Mouse (Mus musculus): ENCODE data around the gene Ntm. TPM values are rescaled to one million over a fixed set of nuclear protein-coding genes. Genes with fewer than 3 reads are reported as not detected.

Ntm gene
- polyA plus RNA-seq, 1 experiment from 2014 or later: 14.1 TPM

DNA sequence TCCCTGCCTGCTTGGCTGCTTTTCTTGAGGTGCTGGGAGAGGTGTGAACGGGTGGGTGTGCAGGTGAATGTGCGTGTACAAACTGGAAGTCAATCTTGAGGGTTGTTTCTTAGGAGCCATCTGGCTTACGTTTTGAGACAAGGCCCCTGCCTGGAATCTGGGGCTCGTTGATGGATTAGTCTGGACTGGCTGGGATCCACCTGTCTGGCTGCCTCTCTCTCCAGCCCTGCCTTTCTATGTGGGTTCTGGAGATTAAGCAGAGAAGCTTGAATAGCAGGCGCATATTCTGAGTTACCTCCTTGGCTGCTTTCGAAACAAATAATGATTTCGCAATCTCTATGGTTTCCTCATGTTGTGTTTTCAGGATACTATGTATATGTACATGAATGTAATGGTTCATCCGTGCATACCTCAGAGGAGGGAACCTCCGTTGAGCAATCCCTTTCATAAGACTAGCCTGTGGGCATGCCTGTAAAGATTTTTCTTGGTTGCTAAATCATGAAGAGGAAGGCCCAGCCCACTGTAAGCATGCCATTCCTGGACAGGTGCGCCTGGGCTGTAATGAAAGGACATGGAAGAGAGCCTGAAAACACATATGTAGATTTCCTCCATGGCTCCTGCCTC lies 499.9 kb downstream of the Ntm start:
- no peaks in the 10 kb centered on the region for H3K4me1 ChIP-seq (ENCODE audit: control insufficient read depth, insufficient read depth, low read length)

GRCm38 (mm10) chr9:29457976-29458572 lies 504.9 kb downstream of the Ntm start:
- H3K4me1 ChIP-seq (ENCODE audit: control insufficient read depth, insufficient read depth, low read length): no peaks in the 10 kb centered on the region
- no peak overlapping the region for H3K4me2 ChIP-seq
- no peaks in the 10 kb centered on the region for H3K36me3 ChIP-seq (ENCODE audit: control insufficient read depth, insufficient read depth, low read length)
- ATAC-seq (ENCODE audit: low FRiP score): peak; percentile 80
- 9% methylated on average over 5 of the region's 5 CpGs for WGBS
- no peaks in the 10 kb centered on the region for H3K9me3 ChIP-seq (ENCODE audit: control insufficient read depth, low read length)
- H3K9ac ChIP-seq (ENCODE audit: low read length): no peak overlapping the region
- no peak overlapping the region for H3K27ac ChIP-seq (ENCODE audit: low read depth, low read length)
- peak; percentile 97 for DNase-seq (ENCODE audit: low spot score, missing footprints)
- no peaks in the 10 kb centered on the region for H3K27me3 ChIP-seq (ENCODE audit: control insufficient read depth, insufficient read depth, low read length)
- no peak overlapping the region for H3K4me3 ChIP-seq (ENCODE audit: low read depth, low read length)

More for the DNA sequence above, 499.9 kb downstream of the Ntm start:
- H3K27ac ChIP-seq (ENCODE audit: low read depth, low read length): no peak overlapping the region
- H3K27me3 ChIP-seq (ENCODE audit: control insufficient read depth, insufficient read depth, low read length): no peaks in the 10 kb centered on the region
- H3K9me3 ChIP-seq (ENCODE audit: control insufficient read depth, low read length): no peaks in the 10 kb centered on the region
- WGBS: 83% methylated on average over 10 of the region's 10 CpGs
- H3K9ac ChIP-seq (ENCODE audit: low read length): no peak overlapping the region
- no peak for ATAC-seq (ENCODE audit: low FRiP score)
- no peaks in the 10 kb centered on the region for H3K36me3 ChIP-seq (ENCODE audit: control insufficient read depth, insufficient read depth, low read length)
- no peak for DNase-seq (ENCODE audit: low spot score, missing footprints)
- no peak overlapping the region for H3K4me2 ChIP-seq
- no peak overlapping the region for H3K4me3 ChIP-seq (ENCODE audit: low read depth, low read length)

- no peak overlapping the region for H3K4me3 ChIP-seq (ENCODE audit: low read depth, low read length)
- H3K27ac ChIP-seq (ENCODE audit: low read depth, low read length): no peak overlapping the region
- no peak overlapping the region for H3K4me2 ChIP-seq
- H3K9me3 ChIP-seq (ENCODE audit: control insufficient read depth, low read length): no peaks in the 10 kb centered on the region
- H3K27me3 ChIP-seq (ENCODE audit: control insufficient read depth, insufficient read depth, low read length): no peaks in the 10 kb centered on the region
- 87% methylated on average over 7 of the region's 7 CpGs for WGBS
- H3K9ac ChIP-seq (ENCODE audit: low read length): no peak overlapping the region
- no peaks in the 10 kb centered on the region for H3K4me1 ChIP-seq (ENCODE audit: control insufficient read depth, insufficient read depth, low read length)
- ATAC-seq (ENCODE audit: low FRiP score) (no peak), DNase-seq (ENCODE audit: low spot score, missing footprints) (peak; percentile 47)
- H3K36me3 ChIP-seq (ENCODE audit: control insufficient read depth, insufficient read depth, low read length): no peaks in the 10 kb centered on the region
Measured at GRCm38 (mm10) chr9:29456014-29456413, 506.9 kb downstream of the Ntm start.

- Histone ChIP-seq H3K27me3 (ENCODE audit: control insufficient read depth, insufficient read depth, low read length) (no peaks in the 10 kb centered on the region), H3K4me1 (ENCODE audit: control insufficient read depth, insufficient read depth, low read length) (no peaks in the 10 kb centered on the region), H3K27ac (ENCODE audit: low read depth, low read length) (no peak overlapping the region), H3K36me3 (ENCODE audit: control insufficient read depth, insufficient read depth, low read length) (no peaks in the 10 kb centered on the region), H3K9ac (ENCODE audit: low read length) (no peak overlapping the region), H3K4me3 (ENCODE audit: low read depth, low read length) (no peak overlapping the region), H3K9me3 (ENCODE audit: control insufficient read depth, low read length) (no peaks in the 10 kb centered on the region), H3K4me2 (no peak overlapping the region)
- no peak for DNase-seq (ENCODE audit: low spot score, missing footprints)
- no peak for ATAC-seq (ENCODE audit: low FRiP score)
- 91% methylated on average over 1 of the region's 1 CpGs for WGBS
Measured at GRCm38 (mm10) chr9:29451232-29451631, 511.7 kb downstream of the Ntm start.

GRCm38 (mm10) chr9:29444001-29444400 lies 518.9 kb downstream of the Ntm start:
- Histone ChIP-seq H3K4me2 (no peak overlapping the region), H3K36me3 (ENCODE audit: control insufficient read depth, insufficient read depth, low read length) (no peaks in the 10 kb centered on the region), H3K4me3 (ENCODE audit: low read depth, low read length) (no peak overlapping the region), H3K27ac (ENCODE audit: low read depth, low read length) (no peak overlapping the region), H3K27me3 (ENCODE audit: control insufficient read depth, insufficient read depth, low read length) (no peaks in the 10 kb centered on the region), H3K4me1 (ENCODE audit: control insufficient read depth, insufficient read depth, low read length) (no peaks in the 10 kb centered on the region), H3K9me3 (ENCODE audit: control insufficient read depth, low read length) (no peaks in the 10 kb centered on the region), H3K9ac (ENCODE audit: low read length) (no peak overlapping the region)
- WGBS: 54% methylated on average over 4 of the region's 4 CpGs
- DNase-seq (ENCODE audit: low spot score, missing footprints): no peak
- ATAC-seq (ENCODE audit: low FRiP score): no peak

DNA sequence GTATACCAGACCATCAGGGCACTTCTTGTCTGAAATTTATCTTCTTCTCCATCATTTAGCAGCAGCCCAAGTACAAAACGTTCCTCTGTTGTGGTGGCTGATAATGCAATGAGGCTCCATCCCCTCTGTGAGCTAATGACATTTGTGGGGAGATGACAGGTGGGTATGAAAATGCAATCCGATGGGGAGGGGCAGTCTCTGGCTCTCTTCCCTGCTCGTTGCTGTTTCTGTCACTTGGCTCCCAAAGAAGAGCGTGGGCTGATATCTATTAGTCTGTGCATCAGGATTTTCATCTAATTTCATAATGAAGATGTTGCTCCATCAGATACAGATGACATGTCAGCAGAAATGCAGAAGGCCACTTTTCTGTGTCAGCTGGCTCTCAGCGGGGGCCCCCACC lies 523.5 kb downstream of the Ntm start:
- no peaks in the 10 kb centered on the region for H3K27me3 ChIP-seq (ENCODE audit: control insufficient read depth, insufficient read depth, low read length)
- peaks cover 3% of the 10 kb centered on the region for H3K4me1 ChIP-seq (ENCODE audit: control insufficient read depth, insufficient read depth, low read length)
- no peak overlapping the region for H3K4me3 ChIP-seq (ENCODE audit: low read depth, low read length)
- DNase-seq (ENCODE audit: low spot score, missing footprints) (no peak), ATAC-seq (ENCODE audit: low FRiP score) (no peak)
- no peak overlapping the region for H3K4me2 ChIP-seq
- no peak overlapping the region for H3K27ac ChIP-seq (ENCODE audit: low read depth, low read length)
- 60% methylated on average over 5 of the region's 5 CpGs for WGBS
- no peaks in the 10 kb centered on the region for H3K36me3 ChIP-seq (ENCODE audit: control insufficient read depth, insufficient read depth, low read length)
- no peak overlapping the region for H3K9ac ChIP-seq (ENCODE audit: low read length)
- no peaks in the 10 kb centered on the region for H3K9me3 ChIP-seq (ENCODE audit: control insufficient read depth, low read length)

- Histone ChIP-seq H3K9me3 (ENCODE audit: control insufficient read depth, low read length) (no peaks in the 10 kb centered on the region), H3K4me2 (no peak overlapping the region), H3K27ac (ENCODE audit: low read depth, low read length) (0 out of 2 replicates have a peak overlapping the region, but pooled peaks have one; percentile 20), H3K36me3 (ENCODE audit: control insufficient read depth, insufficient read depth, low read length) (no peaks in the 10 kb centered on the region), H3K27me3 (ENCODE audit: control insufficient read depth, insufficient read depth, low read length) (no peaks in the 10 kb centered on the region), H3K4me1 (ENCODE audit: control insufficient read depth, insufficient read depth, low read length) (peaks cover 12% of the 10 kb centered on the region), H3K4me3 (ENCODE audit: low read depth, low read length) (no peak overlapping the region), H3K9ac (ENCODE audit: low read length) (no peak overlapping the region)
- DNase-seq (ENCODE audit: low spot score, missing footprints): no peak
- ATAC-seq (ENCODE audit: low FRiP score): no peak; the same call in 1 of the 2 replicates
- WGBS: 40% methylated on average over 6 of the region's 6 CpGs
Measured at GRCm38 (mm10) chr9:29434611-29435010, 528.3 kb downstream of the Ntm start.

- Histone ChIP-seq H3K4me1 (ENCODE audit: control insufficient read depth, insufficient read depth, low read length) (peaks cover 12% of the 10 kb centered on the region), H3K36me3 (ENCODE audit: control insufficient read depth, insufficient read depth, low read length) (no peaks in the 10 kb centered on the region), H3K4me3 (ENCODE audit: low read depth, low read length) (no peak overlapping the region), H3K4me2 (no peak overlapping the region), H3K9me3 (ENCODE audit: control insufficient read depth, low read length) (no peaks in the 10 kb centered on the region), H3K9ac (ENCODE audit: low read length) (no peak overlapping the region), H3K27me3 (ENCODE audit: control insufficient read depth, insufficient read depth, low read length) (no peaks in the 10 kb centered on the region), H3K27ac (ENCODE audit: low read depth, low read length) (no peak overlapping the region)
- DNase-seq (ENCODE audit: low spot score, missing footprints) (peak; percentile 87), ATAC-seq (ENCODE audit: low FRiP score) (peak; percentile 69)
- 1% methylated on average over 4 of the region's 4 CpGs for WGBS
Measured at GRCm38 (mm10) chr9:29433910-29434309, 529.0 kb downstream of the Ntm start.

DNA sequence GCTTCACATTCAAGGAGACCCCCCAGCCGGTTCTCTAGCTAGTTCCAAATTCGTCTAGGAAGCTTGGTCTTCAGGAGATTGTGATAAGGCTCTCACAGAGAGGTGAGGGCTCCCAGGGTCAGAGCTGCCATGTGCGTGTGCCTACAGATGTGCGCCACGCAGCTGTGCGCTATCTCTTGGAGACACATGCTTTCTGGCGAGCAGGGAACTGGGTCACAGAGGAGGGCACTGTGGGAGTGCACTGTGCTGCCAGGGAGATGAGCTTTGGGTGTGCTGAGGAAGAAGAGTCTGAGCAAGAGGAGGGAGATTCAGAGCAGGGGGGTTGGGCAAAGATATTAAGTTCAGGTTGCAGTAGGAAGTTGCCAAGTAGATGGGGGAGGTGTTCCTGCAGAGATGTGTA lies 529.8 kb downstream of the Ntm start:
- Histone ChIP-seq H3K9ac (ENCODE audit: low read length) (no peak overlapping the region), H3K27me3 (ENCODE audit: control insufficient read depth, insufficient read depth, low read length) (no peaks in the 10 kb centered on the region), H3K4me1 (ENCODE audit: control insufficient read depth, insufficient read depth, low read length) (peaks cover 12% of the 10 kb centered on the region), H3K9me3 (ENCODE audit: control insufficient read depth, low read length) (no peaks in the 10 kb centered on the region), H3K27ac (ENCODE audit: low read depth, low read length) (no peak overlapping the region), H3K4me3 (ENCODE audit: low read depth, low read length) (no peak overlapping the region), H3K4me2 (no peak overlapping the region), H3K36me3 (ENCODE audit: control insufficient read depth, insufficient read depth, low read length) (no peaks in the 10 kb centered on the region)
- DNase-seq (ENCODE audit: low spot score, missing footprints) (no peak), ATAC-seq (ENCODE audit: low FRiP score) (no peak)
- 64% methylated on average over 7 of the region's 7 CpGs for WGBS
